8 mouse cellular contexts compared by ENCODE assay signal in the genomic region with DNA sequence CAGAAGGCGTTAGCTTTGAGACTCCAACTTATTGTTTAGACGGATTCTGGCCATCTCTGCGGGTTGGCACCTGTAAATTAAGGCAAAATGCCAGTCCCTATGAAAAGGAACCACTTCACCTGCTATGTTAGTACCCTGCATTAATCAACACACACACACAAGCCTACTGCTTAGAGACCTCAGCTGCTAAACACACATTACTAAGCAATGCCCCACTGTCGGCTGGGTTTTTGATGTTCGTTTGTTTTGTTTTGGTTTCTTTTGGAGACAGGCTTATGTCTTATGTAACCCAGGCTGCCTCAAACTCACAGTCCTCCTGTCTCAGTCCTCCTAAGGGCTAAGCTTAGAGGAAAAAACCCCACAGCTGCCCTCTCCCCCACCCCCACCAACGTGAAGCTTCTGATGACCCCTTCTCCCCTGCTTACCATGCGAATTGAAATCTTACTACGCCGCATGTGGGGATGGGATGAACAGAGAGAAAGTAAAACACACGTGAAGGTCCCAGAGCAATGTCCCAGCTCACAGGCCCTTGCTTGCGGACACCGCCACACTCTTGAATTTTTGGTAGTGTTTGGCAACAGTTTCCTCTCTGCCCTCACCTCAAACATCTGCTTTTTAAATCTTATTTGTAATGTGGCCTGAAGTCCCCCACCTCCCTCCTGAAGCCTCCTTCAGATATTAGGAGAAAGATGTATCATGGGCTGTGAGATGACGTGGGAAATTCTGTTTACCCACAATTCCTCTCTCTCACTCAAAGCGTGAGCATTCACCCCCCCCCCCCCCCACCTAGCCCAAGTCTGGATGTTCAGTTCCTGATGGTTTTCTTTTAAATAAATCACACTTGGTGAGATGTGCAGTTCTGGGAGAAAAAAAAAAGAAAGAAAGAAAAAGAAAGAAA.
DNase-seq lines count a peak whose midpoint lies in the region; ATAC-seq and TF ChIP-seq lines count a peak whose summit lies in the region.

No protein-coding gene starts in this region.

- no peak for TF ChIP-seq CTCF in testis, adult 2 months (IDR thresholded peaks at IDR 0.05; ENCODE audit: control insufficient read depth, insufficient read depth, insufficient replicate concordance, low read depth, low read length)
- no peak for TF ChIP-seq CTCF in liver, embryonic 14.5 days (IDR thresholded peaks at IDR 0.05; ENCODE audit: low read depth)

- H3K4me1 ChIP-seq in testis, adult 2 months (ENCODE audit: control insufficient read depth, insufficient read depth, low read length): peaks cover 16% of the 10 kb centered on the region
- peaks cover 54% of the 10 kb centered on the region for H3K4me1 ChIP-seq in forebrain, embryonic 13.5 days
- H3K4me1 ChIP-seq in liver, embryonic 14.5 days (replicated peaks; ENCODE audit: control insufficient read depth in 2 of 2, insufficient read depth in 2 of 2, low read length in 1 of 2): peaks cover 21 to 26% of the 10 kb centered on the region in 2 experiments

- no peaks in the 10 kb centered on the region for H3K27me3 ChIP-seq in testis, adult 2 months (ENCODE audit: control insufficient read depth, insufficient read depth, low read length)
- H3K27me3 ChIP-seq in forebrain, embryonic 13.5 days: no peaks in the 10 kb centered on the region
- no peaks in the 10 kb centered on the region for H3K27me3 ChIP-seq in liver, embryonic 14.5 days (ENCODE audit: control insufficient read depth, insufficient read depth, low read length)

- ATAC-seq in forebrain, embryonic 13.5 days: no peak
- ATAC-seq in liver, embryonic 14.5 days (ENCODE audit: insufficient read depth): no peak

- no peak for TF ChIP-seq EP300 in liver, embryonic 14.5 days (IDR thresholded peaks at IDR 0.05; ENCODE audit: low read depth)

- 54% methylated on average over 14 of the region's 14 CpGs for WGBS in forebrain, embryonic 13.5 days
- 61% methylated on average over 14 of the region's 14 CpGs for WGBS in liver, embryonic 14.5 days (ENCODE audit: insufficient replicate concordance)

- H3K4me3 ChIP-seq in testis, adult 2 months (ENCODE audit: control insufficient read depth, low read depth, low read length): no peak overlapping the region
- no peak overlapping the region for H3K4me3 ChIP-seq in forebrain, embryonic 13.5 days
- H3K4me3 ChIP-seq in liver, embryonic 14.5 days (ENCODE audit: insufficient read depth in 1 of 2, low read depth in 2 of 2, low read length in 2 of 2): no peak overlapping the region

- no peaks in the 10 kb centered on the region for H3K9me3 ChIP-seq in forebrain, embryonic 13.5 days (replicated peaks)
- H3K9me3 ChIP-seq in liver, embryonic 14.5 days (ENCODE audit: control insufficient read depth, low read length): no peaks in the 10 kb centered on the region

- H3K36me3 ChIP-seq in testis, adult 2 months (ENCODE audit: control insufficient read depth, insufficient read depth, low read length): no peaks in the 10 kb centered on the region
- no peaks in the 10 kb centered on the region for H3K36me3 ChIP-seq in forebrain, embryonic 13.5 days (ENCODE audit: poor library complexity, severe bottlenecking)
- H3K36me3 ChIP-seq in liver, embryonic 14.5 days (replicated peaks; ENCODE audit: control insufficient read depth, insufficient read depth, low read depth): no peaks in the 10 kb centered on the region

- no peak for TF ChIP-seq POLR2A in testis, adult 2 months (IDR thresholded peaks at IDR 0.05; ENCODE audit: control insufficient read depth, low read depth, low read length)

- H3K4me2 ChIP-seq in forebrain, embryonic 13.5 days: peak overlapping the region; percentile 46
- peak overlapping the region; percentile 64 for H3K4me2 ChIP-seq in liver, embryonic 14.5 days (ENCODE audit: low read depth)

- H3K9ac ChIP-seq in forebrain, embryonic 13.5 days: no peak overlapping the region
- peak overlapping the region; percentile 60 for H3K9ac ChIP-seq in liver, embryonic 14.5 days (replicated peaks)

- H3K27ac ChIP-seq in testis, adult 2 months (ENCODE audit: control insufficient read depth, insufficient read depth, low read depth, low read length): peak overlapping the region; percentile 70; the same call in 1 of the 2 replicates
- H3K27ac ChIP-seq in forebrain, embryonic 13.5 days: peak overlapping the region; percentile 94
- peak overlapping the region; percentile 74 for H3K27ac ChIP-seq in liver, embryonic 14.5 days

- no peak for DNase-seq in testis, postnatal 14 days (ENCODE audit: low spot score)
- DNase-seq in liver, embryonic 14.5 days (ENCODE audit: low read depth in 3 of 3, low spot score in 3 of 3): no peak
- peak; percentile 18 for DNase-seq in thymus, postnatal 14 days
- DNase-seq in embryo, embryonic 10.5 days (ENCODE audit: low spot score): no peak
- DNase-seq in layer of hippocampus, adult 11-12 months (ENCODE audit: low spot score): no peak
- no peak for DNase-seq in cerebellum, postnatal 36 days
